Mouse (Mus musculus) forebrain, embryonic 11.5 days (tissue): ENCODE results near the gene Csdc2. TPM values are rescaled to one million over a fixed set of nuclear protein-coding genes. Genes with fewer than 3 reads are reported as not detected.

Source experiments
- ATAC-seq: fragments of 200-750 bp; cut with Nextera tagmentation; replicated peaks from 2 replicates; pipeline ENCODE4 v1.8.0; 2017; ENCODE audit warnings: moderate TSS enrichment; ENCODE audit not compliant: low FRiP score
- DNase-seq: peaks from one replicate; pipeline ENCODE4 v3.0.0-alpha.2; 2017; ENCODE audit warnings: low spot score
- H3K27ac ChIP-seq: fragments of 300-500 bp; sonication (generic); 2 replicates; pipeline ENCODE4 v1.5.1; 2014; ENCODE audit warnings: low read depth, low read length
- H3K27me3 ChIP-seq: fragments of 300-500 bp; sonication (generic); 2 replicates; pipeline ENCODE4 v1.6.1; 2014; ENCODE audit warnings: mild to moderate bottlenecking, low read length, mixed read lengths; ENCODE audit not compliant: control insufficient read depth, insufficient read depth
- H3K36me3 ChIP-seq: fragments of 300-500 bp; sonication (generic); 2 replicates; pipeline ENCODE4 v1.6.1; 2014; ENCODE audit warnings: mild to moderate bottlenecking, low read length, moderate library complexity, mixed read lengths; ENCODE audit not compliant: control insufficient read depth, insufficient read depth
- H3K4me1 ChIP-seq: fragments of 300-500 bp; sonication (generic); replicated peaks from 2 replicates; pipeline ENCODE4 v1.6.1; 2014; ENCODE audit warnings: low read length, mixed read lengths; ENCODE audit not compliant: control insufficient read depth, insufficient read depth
- H3K4me2 ChIP-seq: fragments of 300-500 bp; sonication (generic); 2 replicates; pipeline ENCODE4 v1.6.1; 2014; ENCODE audit warnings: low read depth, mild to moderate bottlenecking, low read length, moderate library complexity, mixed read lengths; ENCODE audit not compliant: severe bottlenecking
- H3K4me3 ChIP-seq: fragments of 300-500 bp; sonication (generic); 2 replicates; pipeline ENCODE4 v1.5.1; 2014; ENCODE audit warnings: low read depth, low read length
- H3K9ac ChIP-seq: fragments of 300-500 bp; sonication (generic); 2 replicates; pipeline ENCODE4 v1.6.1; 2014; ENCODE audit warnings: low read length
- H3K9me3 ChIP-seq: fragments of 300-500 bp; sonication (generic); 2 replicates; pipeline ENCODE4 v1.6.1; 2016; ENCODE audit warnings: low read length, mixed read lengths; ENCODE audit not compliant: control insufficient read depth
- WGBS: fragments of 180-500 bp; shearing (Covaris S2); extraction: QIAGEN DNeasy Blood & Tissue Kit; methylation state at CpG from one replicate; pipeline ENCODE4 v1.1.7; 2014; 5-methylcytosine and 5-hydroxymethylcytosine counted together
- polyA plus RNA-seq: library from polyadenylated mRNA; unstranded; fragments of >200 nt; fragmentation: Nextera tagmentation; extraction: Ambion mirVana; gene quantifications from 2 replicates; pipeline ENCODE4 v1.2.1, GENCODE M21; 2014

The Csdc2 gene
- polyA plus RNA-seq, 1 experiment from 2014 or later = 16.6 TPM

DNA sequence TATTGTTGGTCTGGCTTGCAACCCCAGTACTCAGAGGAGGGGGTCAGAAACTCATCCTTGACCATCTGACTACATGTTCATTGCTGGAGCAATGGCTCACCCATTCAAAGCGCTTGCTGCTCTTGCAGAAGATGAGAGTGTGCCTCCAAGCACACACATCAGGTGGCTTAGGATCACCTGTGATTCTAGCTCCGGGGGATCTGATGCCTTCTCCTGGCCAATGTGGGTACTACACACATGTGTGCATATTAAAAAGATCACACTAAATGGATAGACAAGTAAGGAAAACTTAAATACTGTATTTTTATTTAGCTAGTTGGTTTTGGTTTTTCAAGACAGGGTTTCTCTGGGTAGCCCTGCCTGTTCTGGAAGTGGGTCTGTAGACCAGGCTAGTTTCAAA is 4.5 kb downstream of the Csdc2 start:
- no peak overlapping the region for H3K27ac ChIP-seq
- no peak overlapping the region for H3K4me3 ChIP-seq
- H3K9me3 ChIP-seq = no peaks in the 10 kb centered on the region
- H3K9ac ChIP-seq = no peak overlapping the region
- 93% methylated on average over 2 of the region's 2 CpGs for WGBS
- DNase-seq = no peak
- no peaks in the 10 kb centered on the region for H3K36me3 ChIP-seq
- ATAC-seq = no peak
- no peaks in the 10 kb centered on the region; the same call in 1 of the 2 replicates for H3K27me3 ChIP-seq
- peaks cover 17% of the 10 kb centered on the region for H3K4me1 ChIP-seq
- no peak overlapping the region for H3K4me2 ChIP-seq

DNA sequence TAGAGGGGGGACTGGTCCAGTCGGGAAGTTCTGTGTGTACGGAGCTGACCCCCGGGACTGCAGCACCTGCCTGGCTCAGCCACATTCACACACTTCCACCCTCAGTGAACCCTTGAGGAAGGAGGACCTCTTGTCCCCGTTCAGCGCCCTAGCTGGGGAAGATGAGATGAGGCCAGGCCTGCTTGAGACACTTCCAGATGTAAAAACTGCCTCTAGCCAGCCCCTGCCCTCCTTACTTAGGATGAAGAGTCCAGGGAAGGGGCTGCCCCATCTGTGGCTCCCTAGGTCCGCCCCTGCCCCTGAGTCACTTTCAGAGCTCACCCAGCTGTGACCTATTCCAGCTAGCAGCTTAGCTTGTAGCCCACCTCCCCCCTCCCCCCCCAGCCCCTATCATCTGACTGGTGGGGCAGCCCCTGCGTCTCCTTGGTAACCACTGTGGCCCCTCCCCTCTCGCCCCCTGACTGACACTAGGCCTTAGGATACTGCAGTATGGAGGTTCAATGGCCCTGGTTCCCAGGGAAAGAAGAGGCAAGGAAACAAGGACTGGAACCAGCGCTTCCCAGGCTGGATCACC is 6.7 kb downstream of the Csdc2 start:
- H3K4me3 ChIP-seq = no peak overlapping the region
- DNase-seq = peak; percentile 79

DNA sequence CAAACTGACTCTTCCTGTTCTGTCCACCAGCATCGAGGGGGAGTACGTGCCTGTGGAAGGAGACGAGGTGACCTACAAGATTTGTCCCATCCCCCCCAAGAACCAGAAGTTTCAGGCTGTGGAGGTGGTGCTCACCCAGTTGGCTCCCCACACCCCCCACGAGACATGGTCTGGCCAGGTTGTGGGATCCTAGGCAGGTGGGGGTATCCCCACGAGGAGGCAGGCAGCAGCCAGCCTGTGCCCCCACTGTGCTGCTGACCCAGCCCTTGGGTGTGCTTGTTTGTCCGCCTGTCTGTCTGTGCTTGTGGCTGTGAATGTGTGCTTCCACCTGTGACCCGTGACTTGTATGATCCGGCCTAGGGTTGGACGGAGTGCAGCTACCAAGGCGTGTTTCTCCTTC is 12.5 kb downstream of the Csdc2 start:
- ATAC-seq (no peak), DNase-seq (no peak)
- Histone ChIP-seq H3K9me3 (no peaks in the 10 kb centered on the region), H3K4me2 (no peak overlapping the region), H3K27ac (no peak overlapping the region), H3K4me3 (no peak overlapping the region), H3K27me3 (no peaks in the 10 kb centered on the region), H3K36me3 (no peaks in the 10 kb centered on the region), H3K4me1 (no peaks in the 10 kb centered on the region), H3K9ac (no peak overlapping the region)
- 85% methylated on average over 10 of the region's 10 CpGs for WGBS

More for the DNA sequence above, 6.7 kb downstream of the Csdc2 start:
- Histone ChIP-seq H3K4me1 (peaks cover 7% of the 10 kb centered on the region; the same call in 1 of the 2 replicates), H3K4me2 (no peak overlapping the region), H3K36me3 (no peaks in the 10 kb centered on the region), H3K9me3 (no peaks in the 10 kb centered on the region), H3K27ac (0 out of 2 replicates have a peak overlapping the region, but pooled peaks have one; percentile 21), H3K9ac (peak overlapping the region; percentile 43; the same call in 1 of the 2 replicates), H3K27me3 (no peaks in the 10 kb centered on the region)
- 8% methylated on average over 9 of the region's 9 CpGs for WGBS
- ATAC-seq = peak; percentile 58; the same call in 1 of the 2 replicates

DNA sequence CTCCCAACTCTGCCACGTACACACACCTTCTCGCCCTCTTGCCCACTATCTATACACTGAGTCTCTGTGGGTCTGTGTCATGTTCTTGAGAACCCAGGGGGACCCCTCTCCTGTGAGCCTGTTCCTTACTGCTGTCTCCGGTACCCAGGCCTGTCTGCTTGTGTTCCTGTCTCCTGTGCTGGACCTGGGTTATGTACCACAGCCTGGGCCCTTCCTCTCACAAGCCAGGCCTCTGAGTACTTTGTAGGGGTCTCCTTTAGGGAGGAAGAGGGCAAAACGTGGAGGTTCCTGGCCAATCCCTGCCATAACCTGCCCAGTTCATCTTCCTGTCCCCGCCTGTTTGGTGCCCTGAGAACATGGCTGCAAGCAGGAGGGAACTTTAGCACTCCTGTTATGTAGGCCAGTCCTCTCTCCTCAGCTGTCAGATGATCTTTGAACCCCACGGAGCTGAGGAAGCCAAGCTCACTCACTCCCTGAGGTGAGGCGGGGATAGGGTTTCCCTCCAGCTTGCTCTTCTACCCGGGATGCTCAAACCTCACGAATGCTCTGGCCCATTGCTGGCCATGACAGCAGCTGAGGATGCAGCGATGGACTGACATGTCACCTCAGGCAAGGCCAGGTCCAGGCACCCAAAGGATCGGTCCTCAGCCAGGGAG is 13.0 kb downstream of the Csdc2 start:
- 75% methylated on average over 11 of the region's 11 CpGs for WGBS
- Histone ChIP-seq H3K4me2 (no peak overlapping the region), H3K36me3 (no peaks in the 10 kb centered on the region), H3K4me1 (no peaks in the 10 kb centered on the region), H3K4me3 (no peak overlapping the region), H3K9ac (no peak overlapping the region), H3K27ac (no peak overlapping the region), H3K27me3 (no peaks in the 10 kb centered on the region), H3K9me3 (no peaks in the 10 kb centered on the region)
- ATAC-seq = no peak
- DNase-seq = peak; percentile 43

DNA sequence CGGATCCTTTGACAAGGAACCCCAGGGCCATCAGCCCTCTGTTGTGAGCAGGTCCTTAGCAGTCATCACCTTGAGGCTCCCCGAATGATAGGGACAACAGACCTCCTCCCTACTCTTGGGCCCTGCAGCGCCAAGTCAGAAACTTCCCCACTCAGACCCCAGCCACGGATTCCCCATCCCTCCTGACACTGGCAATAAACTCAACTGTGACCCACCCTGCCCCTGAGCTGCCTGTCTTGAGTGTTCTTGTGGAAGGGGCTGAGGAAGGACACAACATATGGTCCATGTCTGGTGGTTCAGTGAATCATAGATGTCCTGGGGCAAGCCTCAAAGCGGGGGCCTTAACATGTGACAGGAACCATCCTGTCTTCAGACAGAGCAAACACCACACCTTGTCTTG is 14.2 kb downstream of the Csdc2 start:
- Histone ChIP-seq H3K9me3 (no peaks in the 10 kb centered on the region), H3K9ac (no peak overlapping the region), H3K27ac (no peak overlapping the region), H3K4me3 (no peak overlapping the region), H3K36me3 (no peaks in the 10 kb centered on the region; the same call in 1 of the 2 replicates), H3K4me2 (no peak overlapping the region), H3K27me3 (no peaks in the 10 kb centered on the region), H3K4me1 (no peaks in the 10 kb centered on the region)
- no peak for DNase-seq
- WGBS = 87% methylated on average over 5 of the region's 5 CpGs
- ATAC-seq = no peak

DNA sequence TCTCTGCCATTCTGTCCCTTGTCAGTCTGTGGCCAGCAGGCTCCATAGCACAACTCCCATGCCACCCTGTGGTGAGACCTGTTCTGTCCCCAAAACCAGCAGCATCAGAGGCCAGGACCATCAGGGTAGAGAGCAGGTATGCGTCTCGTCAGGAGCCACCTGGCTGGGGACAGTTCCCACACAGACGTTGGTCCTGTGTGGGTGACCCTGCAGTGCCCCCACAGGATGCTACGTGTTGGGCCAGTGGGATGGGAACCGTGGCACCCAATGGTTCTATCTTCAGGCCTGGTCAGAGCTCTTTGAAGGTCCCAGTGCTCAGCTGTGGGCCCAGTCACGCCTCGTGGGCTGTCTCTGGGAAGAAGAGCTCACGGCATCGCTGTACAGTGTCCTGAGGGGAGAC is 14.6 kb downstream of the Csdc2 start:
- DNase-seq = peak; percentile 42
- Histone ChIP-seq H3K36me3 (no peaks in the 10 kb centered on the region; the same call in 1 of the 2 replicates), H3K4me2 (no peak overlapping the region), H3K27me3 (no peaks in the 10 kb centered on the region), H3K9ac (no peak overlapping the region), H3K9me3 (no peaks in the 10 kb centered on the region), H3K4me1 (no peaks in the 10 kb centered on the region), H3K4me3 (no peak overlapping the region), H3K27ac (no peak overlapping the region)
- 92% methylated on average over 9 of the region's 9 CpGs for WGBS
- ATAC-seq = no peak

DNA sequence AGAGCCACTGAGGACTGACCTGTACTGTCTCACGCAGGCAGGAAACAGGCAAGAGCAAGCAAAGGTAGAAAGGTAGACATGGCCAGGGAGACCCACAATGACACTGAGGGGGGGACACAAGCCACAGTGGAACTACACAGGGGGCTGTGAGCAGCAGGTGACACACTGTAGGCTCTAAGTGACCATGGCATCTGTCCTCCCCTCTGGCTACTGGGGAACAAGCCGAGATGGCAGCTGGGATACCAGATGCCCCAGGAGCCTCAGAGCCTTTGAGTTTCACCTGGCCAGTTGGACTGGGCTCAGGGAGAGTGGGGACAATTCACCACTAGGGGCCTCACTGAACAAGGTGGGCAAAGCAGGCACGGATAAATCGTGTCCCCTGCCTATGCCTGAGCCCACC is 15.8 kb downstream of the Csdc2 start:
- H3K36me3 ChIP-seq = no peaks in the 10 kb centered on the region; the same call in 1 of the 2 replicates
- no peaks in the 10 kb centered on the region for H3K27me3 ChIP-seq
- H3K9ac ChIP-seq = no peak overlapping the region; the same call in 1 of the 2 replicates
- no peak overlapping the region for H3K4me3 ChIP-seq
- no peak for ATAC-seq
- no peak overlapping the region for H3K4me2 ChIP-seq
- H3K9me3 ChIP-seq = no peaks in the 10 kb centered on the region
- no peak overlapping the region for H3K27ac ChIP-seq
- DNase-seq = peak; percentile 42
- H3K4me1 ChIP-seq = no peaks in the 10 kb centered on the region
- 91% methylated on average over 4 of the region's 4 CpGs for WGBS

DNA sequence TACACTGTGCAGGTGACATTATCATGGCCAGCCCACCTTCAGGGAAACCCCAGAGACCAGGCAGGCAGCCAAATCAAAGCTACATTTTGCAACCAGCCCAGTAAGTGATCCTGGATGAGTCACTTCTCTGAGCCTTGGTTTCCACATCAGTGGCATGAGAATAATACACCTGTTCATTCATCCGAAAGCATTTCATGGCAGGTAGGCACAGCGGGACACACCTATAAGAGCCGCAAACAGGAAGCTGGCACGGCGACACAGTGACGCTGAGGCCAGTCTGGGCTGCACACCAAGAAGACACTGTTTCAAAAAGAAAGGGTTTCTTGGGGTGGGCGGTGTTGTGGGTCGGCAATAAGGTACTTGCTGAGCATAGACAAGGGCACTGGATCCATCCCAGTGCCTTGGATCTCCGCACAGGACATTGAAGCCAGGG is 17.6 kb downstream of the Csdc2 start:
- H3K27me3 ChIP-seq = no peaks in the 10 kb centered on the region
- no peaks in the 10 kb centered on the region for H3K9me3 ChIP-seq
- H3K27ac ChIP-seq = no peak overlapping the region
- H3K36me3 ChIP-seq = no peaks in the 10 kb centered on the region; the same call in 1 of the 2 replicates
- H3K9ac ChIP-seq = no peak overlapping the region
- no peaks in the 10 kb centered on the region for H3K4me1 ChIP-seq
- DNase-seq = no peak
- no peak overlapping the region for H3K4me3 ChIP-seq
- H3K4me2 ChIP-seq = no peak overlapping the region
- WGBS = 95% methylated on average over 9 of the region's 9 CpGs
- no peak for ATAC-seq

DNA sequence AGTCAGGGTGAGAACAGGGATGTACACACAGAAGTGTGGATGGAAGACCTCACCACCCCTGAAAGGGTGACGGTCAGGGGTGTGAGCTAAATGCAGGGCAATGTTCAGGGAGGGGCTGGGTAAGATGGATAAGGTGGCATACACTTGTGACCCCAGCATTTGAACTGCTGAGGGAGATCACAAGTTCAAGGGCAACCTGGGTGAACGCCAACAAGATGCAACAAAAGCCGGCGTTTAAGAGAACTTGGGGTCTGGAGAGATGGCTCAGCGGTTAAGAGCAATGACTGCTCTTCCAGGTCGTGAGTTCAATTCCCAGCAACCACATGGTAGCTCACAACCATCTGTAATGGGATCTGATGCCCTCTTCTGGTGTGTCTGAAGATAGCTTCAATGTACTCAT is 18.2 kb downstream of the Csdc2 start:
- no peak overlapping the region for H3K9ac ChIP-seq
- 91% methylated on average over 6 of the region's 6 CpGs for WGBS
- H3K27me3 ChIP-seq = no peaks in the 10 kb centered on the region
- ATAC-seq (no peak), DNase-seq (peak; percentile 37)
- no peak overlapping the region for H3K4me3 ChIP-seq
- H3K4me2 ChIP-seq = no peak overlapping the region
- H3K27ac ChIP-seq = no peak overlapping the region
- no peaks in the 10 kb centered on the region for H3K4me1 ChIP-seq
- H3K36me3 ChIP-seq = no peaks in the 10 kb centered on the region; the same call in 1 of the 2 replicates
- H3K9me3 ChIP-seq = no peaks in the 10 kb centered on the region
